Mouse (Mus musculus): ENCODE data around the gene Idh3a.
"Not testable (repeated sequence)": the region's sequence is repeated elsewhere in the genome, so short reads cannot be mapped to it uniquely, and the experiment has no call there.

Idh3a gene

DNA sequence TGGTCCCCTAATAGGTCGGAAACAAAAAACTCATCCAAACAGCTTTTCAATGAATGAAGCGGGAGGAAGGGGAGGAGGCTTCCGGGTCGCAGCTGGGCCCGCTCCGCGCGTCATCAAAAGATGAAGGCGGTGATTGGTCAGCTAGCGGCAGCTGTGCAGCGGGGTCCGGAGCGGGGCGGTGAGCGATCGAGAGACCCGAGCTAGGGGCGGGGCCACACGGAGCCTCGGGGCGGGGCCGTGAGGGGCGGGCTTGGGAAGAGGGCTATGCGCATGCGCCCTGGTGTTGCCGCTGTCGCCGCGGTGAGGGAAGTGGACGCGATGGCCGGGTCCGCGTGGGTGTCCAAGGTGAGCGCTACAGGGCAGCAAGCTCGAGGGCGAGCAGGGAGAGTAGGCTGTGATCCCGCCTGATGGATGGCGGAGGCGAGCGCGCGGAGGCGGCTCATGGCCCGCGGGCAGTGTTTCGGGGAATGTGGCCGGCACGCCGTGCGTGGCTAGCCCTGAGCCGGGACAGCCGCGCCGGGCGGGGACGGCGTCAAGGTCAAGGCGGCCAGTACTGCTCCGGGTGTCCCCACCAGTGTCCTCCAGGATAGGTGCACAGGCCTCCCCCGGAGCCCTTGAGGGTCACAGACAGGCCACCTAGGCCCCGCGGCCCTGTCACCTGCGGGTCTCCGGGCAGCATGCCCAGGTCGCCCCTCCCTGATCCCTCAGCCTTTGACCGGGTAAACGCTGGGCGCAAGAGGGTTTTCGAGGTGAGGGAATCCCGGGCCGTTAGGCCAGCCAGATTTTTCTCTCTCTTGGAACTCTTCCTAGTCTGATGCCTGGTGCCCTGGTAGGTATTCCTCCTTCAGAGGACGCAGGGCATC is at the start of gene Idh3a:
TSS of gene Idh3a (plus strand) at position 136 of the 863 bp plus-strand sequence.
- in situ Hi-C loops (cut with MboI, MseI) = no loop called here

- in situ Hi-C loops (cut with MboI, MseI) = no loop called here
Measured at GRCm38 (mm10) chr9:54537030-54537429, 49.1 kb upstream of the Idh3a start.

DNA sequence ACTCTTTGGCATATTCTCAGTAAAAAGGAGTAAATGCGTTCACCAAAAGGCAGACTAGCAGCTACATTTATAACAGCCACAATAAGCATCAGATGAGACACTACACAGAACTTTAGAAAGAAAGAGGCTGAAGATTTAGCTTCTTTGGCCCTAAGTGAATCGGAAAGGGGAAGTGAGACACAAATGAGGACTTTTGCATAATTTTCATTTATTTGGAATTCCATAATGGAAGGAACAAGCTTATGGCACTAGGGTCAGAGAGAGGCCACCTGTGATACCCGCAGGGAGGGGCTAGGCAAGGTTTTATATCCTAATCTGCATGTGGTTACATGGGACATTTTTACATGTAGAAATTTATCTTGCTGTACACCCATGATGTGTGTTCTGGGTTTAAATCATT is 48.7 kb upstream of the Idh3a start:
- in situ Hi-C loops (cut with MboI, MseI) = no loop called here

- in situ Hi-C loops (cut with MboI, MseI) = no loop called here
Measured at GRCm38 (mm10) chr9:54538244-54538643, 47.9 kb upstream of the Idh3a start.

DNA sequence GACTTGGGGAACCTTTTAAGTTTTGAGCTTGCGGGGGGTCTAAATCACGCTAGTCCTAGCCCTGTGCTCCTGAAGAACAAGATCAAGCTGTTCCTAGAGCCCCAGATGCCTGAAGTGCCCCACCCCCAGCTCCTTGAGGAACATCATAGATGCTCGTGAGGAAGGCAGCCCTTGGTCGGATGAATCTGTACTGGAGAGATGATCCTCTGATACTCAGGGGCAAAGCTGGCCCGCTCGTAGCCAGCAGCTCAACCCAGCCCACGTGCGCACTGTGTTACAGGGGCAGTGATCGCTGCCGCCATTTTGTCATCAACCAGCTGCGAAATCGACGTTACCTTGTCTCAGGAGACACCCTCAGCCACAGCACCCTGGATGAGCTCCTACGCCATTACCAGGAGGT is 47.5 kb upstream of the Idh3a start, which contains the start of gene Sh2d7:
TSS of gene Sh2d7 (plus strand) at position 301 of the 400 bp plus-strand sequence.
- in situ Hi-C loops (cut with MboI, MseI) = no loop called here

- in situ Hi-C loops (cut with MboI, MseI) = no loop called here
Measured at GRCm38 (mm10) chr9:54540801-54541200, 45.3 kb upstream of the Idh3a start.

- in situ Hi-C loops (cut with MboI, MseI) = no loop called here
Measured at GRCm38 (mm10) chr9:54544212-54544953, 41.8 kb upstream of the Idh3a start.

DNA sequence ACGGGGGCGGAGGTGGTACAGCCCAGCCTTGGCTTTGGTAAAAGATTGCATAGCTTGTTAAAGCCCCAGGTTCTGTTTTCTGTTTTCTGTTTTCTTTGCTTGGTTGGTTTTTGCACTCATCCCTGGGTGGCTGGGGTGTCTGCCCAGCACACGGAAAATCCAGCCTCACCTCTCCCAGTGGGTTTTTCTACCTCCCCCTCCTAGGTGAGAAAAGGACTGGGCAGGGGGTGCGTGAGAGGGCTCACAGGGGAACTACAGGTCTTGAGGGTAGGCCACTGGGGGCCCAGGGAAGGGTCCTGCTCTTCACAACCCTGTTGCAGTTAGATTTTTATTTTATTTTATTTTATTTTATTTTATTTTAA is 41.2 kb upstream of the Idh3a start:
- in situ Hi-C loops (cut with MboI, MseI) = no loop called here

DNA sequence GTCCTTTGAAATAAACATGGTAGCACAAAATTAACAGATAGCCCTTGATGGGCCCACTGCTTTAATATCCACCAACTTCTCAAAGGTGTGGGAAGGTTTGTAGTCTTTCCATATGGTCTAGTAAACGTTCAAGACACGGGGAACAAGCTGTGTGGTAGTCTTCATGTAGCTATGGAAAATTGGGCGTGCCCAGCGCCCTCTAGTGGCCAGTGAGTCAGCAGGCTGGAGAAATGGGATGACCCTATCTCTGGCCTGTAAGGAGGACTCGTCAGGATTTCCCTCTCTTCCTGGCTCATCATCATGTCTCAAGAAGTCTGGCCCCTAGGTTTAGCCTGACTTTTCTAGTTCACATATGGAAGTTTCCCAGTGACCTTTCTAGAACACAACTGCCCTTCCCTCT is 38.6 kb upstream of the Idh3a start:
- in situ Hi-C loops (cut with MboI, MseI) = no loop called here

DNA sequence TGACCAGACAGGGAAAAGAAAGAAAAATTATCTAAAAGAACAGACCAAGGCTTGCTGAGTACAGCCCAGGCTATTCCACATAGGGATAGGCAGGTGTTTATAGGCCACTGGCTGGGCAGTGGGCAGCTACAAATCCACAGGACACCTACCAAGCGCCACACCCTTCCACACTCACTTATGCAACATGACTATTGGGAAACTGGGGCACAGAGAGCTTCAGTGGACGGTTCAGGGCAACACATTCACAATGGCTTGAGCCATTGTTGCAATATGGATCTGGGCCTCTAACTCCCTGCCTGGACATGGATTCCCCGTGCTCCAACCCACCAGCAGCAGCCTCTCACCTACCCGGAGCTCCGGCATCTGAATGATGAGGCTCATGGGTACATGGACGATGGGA is 36.7 kb upstream of the Idh3a start:
- in situ Hi-C loops (cut with MboI, MseI) = no loop called here

DNA sequence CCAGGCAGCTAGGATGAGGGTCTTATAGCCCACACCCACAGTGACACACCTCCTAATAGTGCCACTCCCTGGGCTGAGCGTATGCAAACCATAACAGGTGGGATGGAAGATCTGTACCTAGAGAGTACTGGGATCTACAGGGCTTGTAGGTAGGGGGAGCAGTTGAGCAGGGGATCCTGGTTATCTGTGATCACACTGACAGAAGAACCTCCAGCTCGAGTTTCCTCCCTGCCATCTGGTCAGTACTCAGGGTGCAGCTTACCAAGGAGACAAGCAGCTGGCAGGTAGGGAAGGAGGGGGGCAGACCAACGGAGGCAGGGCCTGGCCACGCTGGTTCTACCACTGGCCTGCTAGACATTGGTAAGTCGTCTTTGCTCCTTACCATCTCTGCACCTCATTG is 33.7 kb upstream of the Idh3a start:
- in situ Hi-C loops (cut with MboI, MseI) = no loop called here

GRCm38 (mm10) chr9:54555044-54555443 is 31.1 kb upstream of the Idh3a start:
- in situ Hi-C loops (cut with MboI, MseI) = no loop called here

DNA sequence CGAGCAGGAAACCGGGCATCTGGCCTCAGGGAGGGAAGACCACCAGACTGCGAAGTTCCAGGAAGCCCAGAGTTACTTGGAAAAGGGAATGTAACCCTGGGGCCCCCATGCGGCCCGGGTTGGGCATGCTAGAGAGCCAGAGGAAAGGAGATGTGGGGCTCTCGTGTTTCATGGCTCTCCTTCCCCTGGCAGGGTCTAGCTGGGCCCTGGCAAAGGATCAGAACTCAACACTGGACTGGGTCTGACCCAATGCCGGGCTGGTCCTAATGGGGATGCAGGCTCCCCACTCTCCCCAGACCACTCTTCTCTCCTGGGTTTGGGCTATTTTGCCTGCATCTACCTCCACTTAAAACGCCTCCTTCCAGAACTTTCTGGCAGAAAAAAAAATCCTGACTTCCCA is 27.4 kb upstream of the Idh3a start:
- in situ Hi-C loops (cut with MboI, MseI) = no loop called here

DNA sequence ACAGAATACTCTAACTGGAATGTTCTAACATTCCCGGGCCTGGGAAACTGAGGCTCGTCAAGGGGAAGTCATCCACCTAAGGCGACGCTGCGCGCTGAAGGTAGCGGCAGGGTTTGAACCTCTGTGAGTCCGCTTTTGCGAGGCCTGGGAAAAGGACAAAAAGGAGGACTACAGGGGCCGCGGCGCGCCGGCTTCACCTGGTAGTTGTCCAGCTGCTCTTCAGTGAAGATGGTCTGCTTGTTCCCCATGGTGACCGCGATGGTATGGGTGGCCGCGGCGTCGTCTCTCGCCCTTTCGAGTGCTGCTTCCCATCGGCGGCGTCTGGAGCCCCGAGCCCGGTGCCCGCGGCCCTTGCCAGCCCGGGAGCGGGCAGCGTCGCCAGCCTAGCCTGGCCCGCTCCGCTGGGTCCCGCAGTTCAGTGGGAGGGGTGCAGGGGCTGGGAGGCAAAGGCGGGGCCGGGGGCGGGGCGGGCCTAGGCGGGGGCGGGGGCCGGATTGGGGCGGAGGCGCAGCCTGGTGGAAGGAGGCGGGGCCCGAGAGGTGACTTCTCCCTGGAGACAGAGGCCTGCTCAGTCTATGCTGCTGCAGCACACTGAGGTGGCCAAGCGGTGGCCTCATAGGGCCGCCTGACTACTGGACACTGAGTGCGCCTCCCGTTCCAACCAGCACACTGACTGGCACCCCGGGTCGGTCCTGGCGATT is 26.2 kb upstream of the Idh3a start, which contains the start of gene Cib2:
TSS of gene Cib2 (minus strand) at position 448 of the 701 bp plus-strand sequence.
- in situ Hi-C loops (cut with MboI, MseI) = no loop called here

DNA sequence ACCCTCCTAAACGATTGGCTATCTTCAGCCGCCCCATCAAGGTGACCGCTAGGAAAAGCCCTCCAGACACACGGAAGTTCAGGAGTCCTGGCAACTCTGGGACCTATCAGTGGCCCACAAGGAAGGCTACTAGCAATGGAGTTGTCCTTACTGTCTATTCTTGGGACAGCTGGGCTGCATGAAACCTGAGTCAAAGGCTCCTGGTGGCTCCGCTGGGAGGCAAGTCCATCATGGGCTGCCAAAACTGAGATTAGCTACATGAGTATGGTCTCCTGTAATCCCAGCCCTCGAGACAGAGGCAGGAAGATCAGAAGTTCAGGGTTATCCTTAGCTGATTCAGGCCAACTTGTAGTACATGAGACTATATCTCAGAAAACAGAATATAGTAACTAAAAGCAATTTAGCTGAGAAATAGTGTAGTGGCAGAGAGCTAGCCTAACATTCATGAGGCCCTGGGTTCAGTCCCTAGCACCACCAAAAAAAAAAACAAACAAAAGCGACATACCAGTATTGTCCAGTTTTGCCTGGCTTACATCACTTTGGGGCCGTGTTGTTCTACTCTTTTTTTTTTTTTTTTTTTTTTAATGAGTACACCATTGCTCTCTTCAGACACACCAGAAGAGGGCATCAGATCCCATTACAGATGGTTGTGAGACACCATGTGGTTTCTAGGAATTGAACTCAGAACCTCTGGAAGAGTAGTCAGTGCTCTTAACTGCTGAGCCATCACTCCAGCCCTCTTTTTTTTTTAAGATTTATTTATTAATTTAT is 25.1 kb upstream of the Idh3a start:
- in situ Hi-C loops (cut with MboI, MseI) = no loop called here

DNA sequence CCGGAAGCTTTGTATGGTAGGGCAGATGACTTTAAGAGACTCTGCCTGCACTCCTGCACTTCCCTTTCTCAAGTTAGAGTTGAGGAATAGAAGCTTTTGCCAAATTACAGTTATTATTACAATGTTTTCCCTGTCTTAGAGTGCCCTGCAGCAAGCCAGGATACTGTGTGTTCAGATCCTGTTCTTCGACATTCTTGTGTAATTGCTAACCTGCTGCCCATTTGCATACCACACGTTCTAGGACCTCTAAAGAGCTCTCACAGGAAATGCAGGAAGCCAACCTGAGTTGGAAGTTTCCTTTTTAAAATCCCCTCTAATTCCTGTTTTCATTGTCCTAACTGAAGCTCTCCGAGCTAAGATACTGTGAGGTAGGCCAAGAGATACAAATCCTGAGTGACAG is 19.2 kb upstream of the Idh3a start:
- in situ Hi-C loops (cut with MboI, MseI) = no loop called here

DNA sequence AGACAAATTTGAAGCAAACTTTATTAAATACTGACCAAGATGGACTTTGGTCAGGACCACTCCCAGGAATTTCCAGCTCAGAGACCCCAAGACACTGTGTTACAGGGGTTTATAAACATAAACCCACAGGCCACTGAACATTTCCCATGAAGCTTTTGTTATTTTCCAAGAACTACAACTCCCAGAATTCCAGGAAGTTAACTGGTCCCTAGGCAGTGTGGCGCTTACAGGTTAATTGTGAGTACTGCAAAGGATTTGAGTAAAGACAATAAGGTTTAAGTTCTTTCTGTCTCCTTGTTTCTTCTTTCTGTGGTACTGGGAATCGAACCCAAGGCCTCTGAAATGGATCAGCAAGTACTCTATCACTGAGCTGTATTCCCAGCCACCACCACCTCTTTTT is 17.4 kb upstream of the Idh3a start:
- in situ Hi-C loops (cut with MboI, MseI) = no loop called here

GRCm38 (mm10) chr9:54571130-54571839 is 14.8 kb upstream of the Idh3a start:
- in situ Hi-C loops (cut with MboI, MseI) = no loop called here

DNA sequence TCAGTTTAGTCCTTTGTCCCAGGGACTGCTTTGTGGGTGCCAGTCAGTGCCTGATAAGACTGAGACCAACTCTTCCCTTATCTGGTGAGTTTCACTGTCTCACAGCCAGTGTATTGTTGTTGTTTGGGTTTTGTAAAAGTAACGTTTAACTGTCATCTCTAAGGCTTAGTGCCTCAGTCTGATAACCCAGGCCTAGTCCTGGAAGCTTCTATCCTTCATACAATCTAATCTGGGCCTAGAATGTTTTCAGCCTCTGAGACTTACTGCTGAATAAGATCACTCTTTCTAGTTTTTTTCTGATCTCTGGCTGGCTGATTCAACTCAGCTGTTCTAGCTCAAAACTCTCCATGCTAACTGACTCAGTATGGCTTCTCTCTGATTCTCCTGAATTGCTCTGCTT is 2.4 kb upstream of the Idh3a start:
- in situ Hi-C loops (cut with MboI, MseI) = no loop called here

GRCm38 (mm10) chr9:54584127-54584526 is 2.0 kb upstream of the Idh3a start:
- in situ Hi-C loops (cut with MboI, MseI) = not testable (repeated sequence)

- in situ Hi-C loops (cut with MboI, MseI) = no loop called here
Measured at GRCm38 (mm10) chr9:54585839-54586198, 315 bp upstream of the Idh3a start.
